Mouse (Mus musculus): ENCODE data around the gene Arhgef28. TPM values are rescaled to one million over a fixed set of nuclear protein-coding genes. Genes with fewer than 3 reads are reported as not detected.
A peak's percentile ranks its signal among the peaks of the same experiment; 100 is the strongest.

Gene Arhgef28
- polyA plus RNA-seq, 2 experiments: 0.11 to 0.52 TPM

DNA sequence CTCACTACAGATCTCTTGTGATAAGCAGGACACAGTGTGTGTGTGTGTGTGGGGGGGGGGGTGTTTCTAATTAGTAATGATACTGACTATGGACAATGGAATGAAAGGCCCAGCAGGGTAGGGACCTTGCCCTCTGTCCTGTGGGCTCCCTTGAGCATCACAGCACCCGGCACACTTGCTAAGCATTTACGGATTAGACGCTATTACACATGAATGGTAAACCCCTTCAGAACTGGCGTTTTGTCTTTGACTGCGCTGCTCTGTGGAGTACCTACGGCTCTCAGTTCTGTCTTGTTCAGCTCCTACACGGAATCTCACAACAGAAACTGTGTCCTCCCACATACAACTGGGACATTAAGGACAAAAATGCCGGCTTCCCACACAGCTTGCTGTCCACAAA is 151.0 kb downstream of the Arhgef28 start:
- no peaks in the 10 kb centered on the region for H3K4me1 ChIP-seq (replicated peaks; ENCODE audit: control insufficient read depth in 2 of 2, insufficient read depth in 2 of 2, low read length in 1 of 2)
- no peaks in the 10 kb centered on the region for H3K27me3 ChIP-seq (ENCODE audit: control insufficient read depth, insufficient read depth, low read length)
- DNase-seq (ENCODE audit: low read depth in 3 of 3, low spot score in 3 of 3) (no peak), ATAC-seq (ENCODE audit: insufficient read depth) (no peak)
- H3K4me2 ChIP-seq (ENCODE audit: low read depth): no peak overlapping the region
- 72% methylated on average over 8 of the region's 8 CpGs for WGBS (ENCODE audit: insufficient replicate concordance)
- H3K9me3 ChIP-seq (ENCODE audit: control insufficient read depth, low read length): no peaks in the 10 kb centered on the region
- H3K4me3 ChIP-seq (ENCODE audit: insufficient read depth in 1 of 2, low read depth in 2 of 2, low read length in 2 of 2): no peak overlapping the region
- no peaks in the 10 kb centered on the region for H3K36me3 ChIP-seq (replicated peaks; ENCODE audit: control insufficient read depth, insufficient read depth, low read depth)
- no peak overlapping the region for H3K9ac ChIP-seq (replicated peaks)
- no peak overlapping the region for H3K27ac ChIP-seq
- TF ChIP-seq CTCF (IDR thresholded peaks at IDR 0.05; ENCODE audit: low read depth) (no peak), EP300 (IDR thresholded peaks at IDR 0.05; ENCODE audit: low read depth) (no peak)

DNA sequence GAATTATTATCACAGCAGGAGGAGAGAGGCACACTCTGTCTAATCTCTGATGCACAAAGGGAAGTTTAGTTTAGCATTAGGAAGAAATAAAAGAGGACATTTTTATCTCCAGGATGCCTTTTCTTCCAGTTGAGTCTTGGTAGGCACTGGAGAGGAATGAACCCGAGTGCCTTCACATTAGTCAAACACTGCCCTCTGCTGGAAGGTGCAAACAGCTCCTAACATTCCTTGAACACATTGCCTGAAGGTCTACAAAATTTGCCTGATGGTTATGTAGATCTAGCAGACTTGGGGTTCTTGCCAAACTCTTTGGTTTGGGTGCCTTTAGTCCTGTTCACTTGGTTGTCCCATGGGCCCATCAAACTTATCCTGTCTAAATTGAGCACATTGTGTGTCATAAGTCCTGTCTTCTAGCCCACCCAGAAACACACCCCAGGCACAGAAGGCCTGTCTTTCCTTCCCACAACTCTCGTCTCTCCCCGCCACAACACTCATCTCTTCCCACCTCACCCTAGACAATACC is 165.6 kb downstream of the Arhgef28 start:
- DNase-seq (ENCODE audit: low read depth in 3 of 3, low spot score in 3 of 3) (peak in 1 of 3 experiments; percentile 11), ATAC-seq (ENCODE audit: insufficient read depth) (no peak)
- H3K27ac ChIP-seq: no peak overlapping the region
- no peak overlapping the region for H3K4me3 ChIP-seq (ENCODE audit: insufficient read depth in 1 of 2, low read depth in 2 of 2, low read length in 2 of 2)
- WGBS (ENCODE audit: insufficient replicate concordance): 46% methylated on average over 3 of the region's 3 CpGs
- peak; percentile 57 for TF ChIP-seq CTCF (IDR thresholded peaks at IDR 0.05; ENCODE audit: low read depth)
- no peak for TF ChIP-seq EP300 (IDR thresholded peaks at IDR 0.05; ENCODE audit: low read depth)
- H3K9ac ChIP-seq (replicated peaks): no peak overlapping the region
- H3K9me3 ChIP-seq (ENCODE audit: control insufficient read depth, low read length): no peaks in the 10 kb centered on the region
- no peaks in the 10 kb centered on the region for H3K27me3 ChIP-seq (ENCODE audit: control insufficient read depth, insufficient read depth, low read length)
- H3K4me1 ChIP-seq (replicated peaks; ENCODE audit: control insufficient read depth in 2 of 2, insufficient read depth in 2 of 2, low read length in 1 of 2): no peaks in the 10 kb centered on the region
- H3K4me2 ChIP-seq (ENCODE audit: low read depth): no peak overlapping the region
- H3K36me3 ChIP-seq (replicated peaks; ENCODE audit: control insufficient read depth, insufficient read depth, low read depth): no peaks in the 10 kb centered on the region

DNA sequence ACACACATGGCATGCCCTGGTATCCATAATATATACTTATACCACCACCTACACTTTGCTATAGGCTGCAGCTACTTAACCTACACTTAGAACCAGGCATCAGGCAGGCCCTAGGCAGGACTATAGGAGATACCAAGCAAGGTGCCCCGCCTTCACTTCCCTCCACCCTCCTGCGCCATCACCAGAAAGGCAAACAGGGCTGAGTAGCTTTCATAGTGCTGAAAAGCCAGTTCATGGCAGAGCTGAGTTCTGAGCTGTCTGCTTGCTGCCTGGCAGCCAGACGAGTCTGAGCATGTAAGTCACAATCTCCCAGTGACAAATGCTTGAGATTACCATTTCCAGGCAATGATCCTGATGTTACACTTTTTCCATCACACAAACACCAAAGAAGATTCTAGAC is 167.5 kb downstream of the Arhgef28 start:
- TF ChIP-seq EP300 (IDR thresholded peaks at IDR 0.05; ENCODE audit: low read depth): no peak
- no peak for TF ChIP-seq CTCF (IDR thresholded peaks at IDR 0.05; ENCODE audit: low read depth)
- Histone ChIP-seq H3K27me3 (ENCODE audit: control insufficient read depth, insufficient read depth, low read length) (no peaks in the 10 kb centered on the region), H3K36me3 (replicated peaks; ENCODE audit: control insufficient read depth, insufficient read depth, low read depth) (no peaks in the 10 kb centered on the region), H3K9ac (replicated peaks) (no peak overlapping the region), H3K4me1 (replicated peaks; ENCODE audit: control insufficient read depth in 2 of 2, insufficient read depth in 2 of 2, low read length in 1 of 2) (no peaks in the 10 kb centered on the region), H3K27ac (no peak overlapping the region), H3K9me3 (ENCODE audit: control insufficient read depth, low read length) (no peaks in the 10 kb centered on the region), H3K4me2 (ENCODE audit: low read depth) (no peak overlapping the region), H3K4me3 (ENCODE audit: insufficient read depth in 1 of 2, low read depth in 2 of 2, low read length in 2 of 2) (no peak overlapping the region)
- DNase-seq (ENCODE audit: low read depth in 3 of 3, low spot score in 3 of 3) (no peak), ATAC-seq (ENCODE audit: insufficient read depth) (no peak)
- 61% methylated on average over 3 of the region's 3 CpGs for WGBS (ENCODE audit: insufficient replicate concordance)

DNA sequence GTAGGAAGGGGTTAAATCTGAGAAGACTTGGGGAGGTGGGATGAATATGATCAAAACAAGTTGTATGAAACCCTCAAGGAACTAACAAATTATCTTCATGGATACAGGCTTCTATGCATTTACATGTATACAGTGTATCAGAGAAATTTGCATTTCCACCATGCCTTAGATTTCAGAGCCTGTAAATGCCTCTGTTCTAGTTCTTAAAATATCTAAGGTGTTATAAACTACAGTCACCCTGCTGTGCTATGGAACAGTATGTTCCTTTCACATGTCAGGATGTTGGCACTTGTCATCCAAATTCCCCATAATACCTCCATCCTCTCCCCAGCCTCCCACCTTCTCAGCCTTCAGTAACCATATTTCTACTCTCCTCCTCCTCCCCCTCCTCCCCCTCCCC is 168.5 kb downstream of the Arhgef28 start:
- DNase-seq (ENCODE audit: low read depth in 3 of 3, low spot score in 3 of 3): no peak
- Histone ChIP-seq H3K36me3 (replicated peaks; ENCODE audit: control insufficient read depth, insufficient read depth, low read depth) (no peaks in the 10 kb centered on the region), H3K4me2 (ENCODE audit: low read depth) (no peak overlapping the region), H3K27ac (no peak overlapping the region), H3K27me3 (ENCODE audit: control insufficient read depth, insufficient read depth, low read length) (no peaks in the 10 kb centered on the region), H3K4me3 (ENCODE audit: insufficient read depth in 1 of 2, low read depth in 2 of 2, low read length in 2 of 2) (no peak overlapping the region), H3K9ac (replicated peaks) (no peak overlapping the region), H3K4me1 (replicated peaks; ENCODE audit: control insufficient read depth in 2 of 2, insufficient read depth in 2 of 2, low read length in 1 of 2) (no peaks in the 10 kb centered on the region), H3K9me3 (ENCODE audit: control insufficient read depth, low read length) (no peaks in the 10 kb centered on the region)
- ATAC-seq (ENCODE audit: insufficient read depth): no peak
- TF ChIP-seq EP300 (IDR thresholded peaks at IDR 0.05; ENCODE audit: low read depth) (no peak), CTCF (IDR thresholded peaks at IDR 0.05; ENCODE audit: low read depth) (no peak)

DNA sequence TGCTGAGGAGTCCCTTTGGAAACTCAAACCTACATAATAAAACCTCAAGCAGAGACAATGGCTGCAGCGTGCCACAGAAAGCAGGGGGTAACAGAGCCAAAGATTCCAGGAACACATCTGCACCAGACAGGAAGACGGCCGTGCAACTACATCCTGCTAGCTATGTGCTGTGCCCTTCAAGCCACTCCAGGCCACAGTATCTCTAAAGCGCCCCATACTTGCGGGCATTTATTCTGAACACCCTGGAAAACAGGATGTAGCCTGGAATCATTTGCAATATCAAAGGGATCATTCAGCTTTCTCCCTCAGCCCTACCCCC is 174.6 kb downstream of the Arhgef28 start:
- DNase-seq (ENCODE audit: low read depth in 3 of 3, low spot score in 3 of 3) (no peak), ATAC-seq (ENCODE audit: insufficient read depth) (no peak)
- 14% methylated on average over 5 of the region's 5 CpGs for WGBS (ENCODE audit: insufficient replicate concordance)
- no peak overlapping the region for H3K9ac ChIP-seq (replicated peaks)
- no peak for TF ChIP-seq EP300 (IDR thresholded peaks at IDR 0.05; ENCODE audit: low read depth)
- TF ChIP-seq CTCF (IDR thresholded peaks at IDR 0.05; ENCODE audit: low read depth): no peak
- no peaks in the 10 kb centered on the region for H3K9me3 ChIP-seq (ENCODE audit: control insufficient read depth, low read length)
- H3K27ac ChIP-seq: no peak overlapping the region
- peak overlapping the region in 1 of 2 experiments; percentile 34; a peak in 2 of 4 replicates for H3K4me3 ChIP-seq (ENCODE audit: insufficient read depth in 1 of 2, low read depth in 2 of 2, low read length in 2 of 2)
- H3K4me1 ChIP-seq (replicated peaks; ENCODE audit: control insufficient read depth in 2 of 2, insufficient read depth in 2 of 2, low read length in 1 of 2): no peaks in the 10 kb centered on the region
- H3K27me3 ChIP-seq (ENCODE audit: control insufficient read depth, insufficient read depth, low read length): no peaks in the 10 kb centered on the region
- H3K4me2 ChIP-seq (ENCODE audit: low read depth): peak overlapping the region; percentile 40
- H3K36me3 ChIP-seq (replicated peaks; ENCODE audit: control insufficient read depth, insufficient read depth, low read depth): no peaks in the 10 kb centered on the region

All from liver, embryonic 14.5 days (tissue).